Mouse (Mus musculus): ENCODE data around the gene Adcy9.

DNA sequence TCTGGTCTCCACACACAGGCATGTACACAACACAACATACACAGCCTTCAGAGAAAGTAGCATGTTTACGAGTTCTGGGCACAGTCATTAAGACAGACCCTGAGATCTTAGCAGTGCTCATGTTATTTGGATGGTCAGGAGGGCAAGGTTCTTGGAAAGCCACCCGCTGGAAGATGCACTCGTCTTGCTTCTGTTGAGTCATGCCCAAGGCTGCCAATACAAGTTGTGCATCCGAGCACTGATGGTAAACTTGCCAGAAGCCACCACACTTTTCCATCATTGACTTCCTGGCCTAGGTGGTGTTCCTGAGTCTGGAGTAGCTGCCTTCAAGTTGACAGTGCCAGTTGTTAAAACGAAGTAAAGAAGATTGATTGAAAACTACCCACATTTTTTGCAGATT is 3.3 kb upstream of the Adcy9 start:
- TF ChIP-seq MEF2A (IDR thresholded peaks at IDR 0.05; ENCODE audit: borderline replicate concordance, low read depth, low read length) (no peak), MAZ (IDR thresholded peaks at IDR 0.05; ENCODE audit: low read depth, low read length) (no peak), TCF12 (IDR thresholded peaks at IDR 0.05; ENCODE audit: low read depth, low read length) (no peak), EP300 (IDR thresholded peaks at IDR 0.05; ENCODE audit: low read length) (no peak), KAT2A (IDR thresholded peaks at IDR 0.05; ENCODE audit: insufficient replicate concordance, low read length) (no peak), POLR2AphosphoS2 (IDR thresholded peaks at IDR 0.05; ENCODE audit: low read depth, low read length) (no peak), MXI1 (IDR thresholded peaks at IDR 0.05; ENCODE audit: low read depth, low read length) (no peak), CTCF (conservative IDR thresholded peaks at IDR 0.05 in 1 of 2, IDR thresholded peaks at IDR 0.05 in 1 of 2; ENCODE audit: low read depth in 2 of 2, low read length in 2 of 2) (no peak), MAX (IDR thresholded peaks at IDR 0.05; ENCODE audit: low read length) (no peak)
